Mouse (Mus musculus): Measurements from ENCODE around the gene Scin. TPM values are rescaled to one million over a fixed set of nuclear protein-coding genes. Genes with fewer than 3 reads are reported as not detected.

Gene Scin
- polyA plus RNA-seq, 1 experiment from 2014 or later = 0.06 TPM

DNA sequence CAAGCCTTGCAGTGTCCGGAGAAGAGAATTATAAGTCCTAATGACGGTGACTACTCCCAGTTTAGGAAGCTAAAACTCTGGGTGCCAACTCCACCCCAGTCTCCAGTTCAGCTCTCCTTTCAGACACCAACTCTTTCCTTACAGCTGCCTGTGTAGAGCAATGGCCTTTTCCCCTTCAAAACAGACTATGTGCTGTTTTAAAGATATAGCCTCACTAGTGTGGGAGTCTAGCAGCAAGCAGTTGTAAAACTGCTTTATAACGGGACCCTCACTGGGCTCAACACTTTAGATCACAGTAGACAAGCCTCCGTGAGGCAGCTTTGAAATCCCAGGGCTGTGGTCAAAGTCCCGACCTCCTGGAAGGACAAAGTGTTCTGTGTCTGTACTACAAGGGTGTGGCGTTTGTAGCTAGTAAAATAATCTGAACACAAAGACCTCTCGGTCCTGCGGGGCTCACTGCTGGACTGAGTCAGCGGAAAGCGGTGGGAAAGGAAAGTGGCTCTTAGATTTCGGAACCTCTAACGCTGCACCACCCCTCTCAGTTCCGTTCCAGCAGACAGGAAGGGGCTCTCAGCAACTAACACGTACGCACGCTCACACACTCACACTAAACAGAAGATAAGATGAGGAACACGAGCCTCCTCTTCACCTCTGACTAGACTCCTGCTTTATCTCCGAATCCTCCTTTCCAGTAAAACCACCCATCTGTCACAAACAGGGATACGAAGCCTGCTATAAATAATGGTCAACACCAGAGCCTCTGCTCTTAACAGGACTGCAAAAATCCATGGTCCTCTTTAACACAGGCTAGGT is 117.2 kb downstream of the Scin start:
- 31% methylated on average over 19 of the region's 19 CpGs for WGBS
- no peaks in the 10 kb centered on the region for H3K4me1 ChIP-seq
- peak overlapping the region; percentile 44 for H3K4me2 ChIP-seq
- peak overlapping the region; percentile 36 for H3K27ac ChIP-seq
- H3K4me3 ChIP-seq = peak overlapping the region; percentile 24
- no peaks in the 10 kb centered on the region for H3K27me3 ChIP-seq (replicated peaks)
- ATAC-seq (replicated peaks) = peak; percentile 79
- no peaks in the 10 kb centered on the region for H3K36me3 ChIP-seq (replicated peaks)
- H3K9me3 ChIP-seq = no peaks in the 10 kb centered on the region
- no peak overlapping the region; the same call in 1 of the 2 replicates for H3K9ac ChIP-seq

DNA sequence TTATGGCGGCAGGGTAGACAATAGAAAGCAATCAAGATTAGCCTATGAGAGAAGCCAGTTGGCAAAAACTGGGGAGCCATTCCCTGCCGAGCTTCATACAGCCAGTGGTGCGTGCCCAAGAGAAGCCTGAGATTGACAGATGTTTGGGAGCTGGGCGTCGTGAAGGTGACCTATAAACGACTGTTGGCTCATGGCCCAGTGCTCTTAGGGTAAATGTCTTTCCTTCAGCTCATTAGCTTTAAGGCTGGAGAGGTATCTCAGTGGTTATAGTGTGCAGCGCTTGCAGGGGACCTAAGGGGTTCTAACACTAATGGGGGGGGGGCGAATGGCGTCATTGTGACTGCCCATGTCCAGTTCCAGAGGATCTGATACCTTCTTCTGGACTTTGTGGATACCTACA is 118.0 kb downstream of the Scin start:
- H3K9ac ChIP-seq = no peak overlapping the region
- H3K36me3 ChIP-seq (replicated peaks) = no peaks in the 10 kb centered on the region
- H3K9me3 ChIP-seq = no peaks in the 10 kb centered on the region
- H3K4me1 ChIP-seq = no peaks in the 10 kb centered on the region
- 0 out of 2 replicates have a peak, but pooled peaks have one; percentile 10 for ATAC-seq (replicated peaks)
- 56% methylated on average over 9 of the region's 9 CpGs for WGBS
- no peak overlapping the region for H3K27ac ChIP-seq
- no peak overlapping the region for H3K4me2 ChIP-seq
- no peak overlapping the region for H3K4me3 ChIP-seq
- H3K27me3 ChIP-seq (replicated peaks) = no peaks in the 10 kb centered on the region

DNA sequence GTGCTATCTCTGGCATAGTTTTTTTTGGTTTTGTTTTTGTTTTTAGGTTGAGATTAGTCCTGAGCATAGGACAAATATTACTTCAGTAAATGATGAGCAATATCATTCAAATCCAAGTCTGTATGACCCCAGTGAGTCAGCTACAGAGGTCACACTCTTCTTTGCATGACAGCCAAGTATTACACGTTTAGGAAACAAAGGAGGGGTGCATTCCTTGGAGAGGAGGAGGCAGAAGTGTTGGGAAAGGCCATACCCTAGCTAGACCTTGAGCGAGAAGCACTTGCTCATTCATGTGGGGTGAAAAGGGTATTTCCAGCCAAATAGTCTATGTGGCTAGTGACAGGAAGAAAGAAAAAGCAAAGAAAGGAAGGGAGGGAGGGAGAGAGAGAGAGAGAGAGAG is 124.2 kb downstream of the Scin start:
- Histone ChIP-seq H3K9ac (no peak overlapping the region), H3K36me3 (replicated peaks) (no peaks in the 10 kb centered on the region), H3K27me3 (replicated peaks) (no peaks in the 10 kb centered on the region), H3K9me3 (no peaks in the 10 kb centered on the region), H3K4me3 (no peak overlapping the region), H3K4me1 (no peaks in the 10 kb centered on the region), H3K27ac (no peak overlapping the region), H3K4me2 (no peak overlapping the region)
- ATAC-seq (replicated peaks) = no peak
- 56% methylated on average over 2 of the region's 2 CpGs for WGBS

Other genes with a start within 250 kb of the Scin start
- gene Arl4a, start 96.2 kb downstream of the Scin start, polyA plus RNA-seq (2015; fragmentation: Nextera tagmentation; extraction: Ambion mirVana) = 114 and 116 TPM in 2 replicates
- not detected in 2 replicates for gene Lsmem1, start 65.3 kb upstream of the Scin start, polyA plus RNA-seq (2015; fragmentation: Nextera tagmentation; extraction: Ambion mirVana)
- gene Ifrd1, start 114.3 kb upstream of the Scin start, polyA plus RNA-seq (2015; fragmentation: Nextera tagmentation; extraction: Ambion mirVana) = 152 and 160 TPM in 2 replicates